Mouse (Mus musculus) limb, embryonic 13.5 days (tissue): ENCODE measurements around the gene Olfr968. TPM values are rescaled to one million over a fixed set of nuclear protein-coding genes. Genes with fewer than 3 reads are reported as not detected.

Source experiments
- ATAC-seq: fragments of 200-750 bp; cut with Nextera tagmentation; 2 replicates; pipeline ENCODE4 v1.8.0; 2017; ENCODE audit warnings: low read depth, moderate number of reproducible peaks, moderate TSS enrichment; ENCODE audit not compliant: low FRiP score
- H3K27ac ChIP-seq: fragments of 300-500 bp; sonication (generic); 2 replicates; pipeline ENCODE4 v1.5.1; 2015; ENCODE audit warnings: inconsistent platforms, mild to moderate bottlenecking, moderate library complexity
- H3K27me3 ChIP-seq: fragments of 300-500 bp; sonication (generic); 2 replicates; pipeline ENCODE4 v1.6.1; 2015; ENCODE audit warnings: mild to moderate bottlenecking, inconsistent platforms
- H3K36me3 ChIP-seq: fragments of 300-500 bp; sonication (generic); 2 replicates; pipeline ENCODE4 v1.6.1; 2015; ENCODE audit warnings: inconsistent platforms, mild to moderate bottlenecking, moderate library complexity
- H3K4me1 ChIP-seq: fragments of 300-500 bp; sonication (generic); 2 replicates; pipeline ENCODE4 v1.6.1; 2015; ENCODE audit warnings: inconsistent platforms
- H3K4me2 ChIP-seq: fragments of 300-500 bp; sonication (generic); replicated peaks from 2 replicates; pipeline ENCODE4 v1.6.1; 2015; ENCODE audit warnings: inconsistent platforms, mild to moderate bottlenecking, moderate library complexity
- H3K4me3 ChIP-seq: fragments of 300-500 bp; sonication (generic); 2 replicates; pipeline ENCODE4 v1.5.1; 2015; ENCODE audit warnings: moderate library complexity, mild to moderate bottlenecking, inconsistent platforms
- H3K9ac ChIP-seq: fragments of 300-500 bp; sonication (generic); 2 replicates; pipeline ENCODE4 v1.6.1; 2015; ENCODE audit warnings: mild to moderate bottlenecking, inconsistent platforms
- H3K9me3 ChIP-seq: fragments of 300-500 bp; sonication (generic); 2 replicates; pipeline ENCODE4 v1.6.1; 2016; ENCODE audit warnings: inconsistent platforms
- WGBS: fragments of 180-500 bp; shearing (Covaris S2); methylation state at CpG from one replicate; pipeline ENCODE4 v1.1.7; 2015; 5-methylcytosine and 5-hydroxymethylcytosine counted together
- polyA plus RNA-seq: library from polyadenylated mRNA; unstranded; fragments of >200 nt; fragmentation: Nextera tagmentation; extraction: Ambion mirVana; gene quantifications from 2 replicates; pipeline ENCODE4 v1.2.1, GENCODE M21; 2015

Gene Olfr968
- not detected in 2 replicates for polyA plus RNA-seq

DNA sequence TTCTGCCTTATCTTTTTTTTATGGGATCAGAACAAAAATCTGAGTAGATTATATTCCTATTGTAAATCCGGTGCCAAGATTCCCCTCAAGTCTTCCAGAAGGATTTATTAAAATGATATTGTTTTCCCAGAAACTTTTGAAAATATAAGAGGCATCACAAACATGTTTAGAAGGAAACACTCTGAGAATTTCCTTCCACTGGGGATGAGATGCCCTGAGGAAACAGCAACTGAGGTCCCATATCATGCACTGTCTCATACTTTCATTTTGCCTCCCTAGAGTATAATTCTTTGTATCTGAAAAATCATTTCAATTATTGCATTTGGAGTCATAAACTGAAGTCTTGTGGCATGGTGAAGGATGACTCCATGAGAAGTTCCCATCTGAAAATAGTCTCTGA is at the start of gene Olfr968:
Gene Olfr968 (minus strand): TSS at position 101 of the 400 bp plus-strand sequence.
- Histone ChIP-seq H3K36me3 (no peaks in the 10 kb centered on the region), H3K9ac (no peak within 1 kb of the TSS), H3K9me3 (no peaks in the 10 kb centered on the region), H3K4me1 (no peaks in the 10 kb centered on the region), H3K27me3 (no peaks in the 10 kb centered on the region), H3K4me2 (no peak within 1 kb of the TSS), H3K27ac (no peak within 1 kb of the TSS), H3K4me3 (no peak within 1 kb of the TSS)
- no peak for ATAC-seq
- WGBS: 87% methylated on average over 1 of the region's 1 CpGs

GRCm38 (mm10) chr9:39808560-39808959 is 25.5 kb upstream of the Olfr968 start, which contains the start of gene Olfr970:
Gene Olfr970 (plus strand): TSS chr9:39808860.
- ATAC-seq: no peak
- Histone ChIP-seq H3K36me3 (no peaks in the 10 kb centered on the region), H3K27me3 (no peaks in the 10 kb centered on the region), H3K27ac (no peak within 1 kb of the TSS), H3K9me3 (no peaks in the 10 kb centered on the region), H3K4me3 (no peak within 1 kb of the TSS), H3K9ac (no peak within 1 kb of the TSS), H3K4me1 (no peaks in the 10 kb centered on the region), H3K4me2 (no peak within 1 kb of the TSS)
- WGBS: 75% methylated on average over 4 of the region's 4 CpGs

DNA sequence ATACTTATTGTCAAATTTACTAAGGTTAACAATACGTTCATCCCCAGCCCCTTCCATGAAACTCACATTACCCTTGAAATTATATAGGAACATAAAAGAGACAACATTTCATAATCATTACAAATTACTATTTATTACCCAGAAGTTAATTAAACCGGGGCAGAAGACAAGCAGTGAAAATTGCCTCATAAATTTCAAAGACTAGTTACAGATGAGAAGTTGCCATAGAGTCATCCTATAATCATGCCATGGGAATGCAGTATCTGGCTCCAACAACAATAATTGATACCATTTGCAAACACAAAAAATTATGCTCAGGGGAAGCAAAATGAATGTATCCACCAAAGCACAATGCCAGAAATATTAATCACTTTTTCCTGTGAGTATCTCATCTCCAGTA is 7.5 kb upstream of the Olfr968 start, which contains the start of gene Olfr969:
Gene Olfr969 (plus strand): TSS at position 388 of the 400 bp plus-strand sequence.
- 48% methylated on average over 2 of the region's 2 CpGs for WGBS

DNA sequence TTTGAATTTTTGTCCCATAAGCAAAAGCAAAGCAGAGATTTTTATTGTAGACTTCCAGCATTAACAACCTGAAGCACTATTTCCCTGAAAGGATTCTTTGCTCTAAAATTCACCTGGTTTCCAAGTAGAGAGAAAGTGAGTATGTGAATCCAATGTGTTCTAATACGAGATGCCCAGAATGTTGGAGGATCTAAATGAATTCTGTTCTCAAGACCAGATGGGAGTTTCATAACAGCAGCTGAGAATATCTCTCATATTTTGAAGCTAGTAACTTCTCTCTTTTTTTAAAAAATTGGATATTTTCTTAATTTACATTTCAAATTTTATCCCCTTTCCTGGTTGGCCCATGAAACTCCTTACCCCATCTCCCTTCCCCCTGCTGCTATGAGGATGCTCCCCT is 36.6 kb downstream of the Olfr968 start:
- no peak for ATAC-seq
- Histone ChIP-seq H3K36me3 (no peaks in the 10 kb centered on the region), H3K27me3 (no peaks in the 10 kb centered on the region), H3K4me1 (no peaks in the 10 kb centered on the region), H3K9me3 (no peaks in the 10 kb centered on the region), H3K4me3 (no peak overlapping the region), H3K27ac (no peak overlapping the region), H3K9ac (no peak overlapping the region), H3K4me2 (no peak overlapping the region)
- 86% methylated on average over 1 of the region's 1 CpGs for WGBS

More for the DNA sequence above, 7.5 kb upstream of the Olfr968 start, which contains the start of gene Olfr969:
- no peak for ATAC-seq
- Histone ChIP-seq H3K9me3 (no peaks in the 10 kb centered on the region), H3K4me3 (no peak within 1 kb of the TSS), H3K9ac (no peak within 1 kb of the TSS), H3K36me3 (no peaks in the 10 kb centered on the region), H3K27ac (no peak within 1 kb of the TSS), H3K27me3 (no peaks in the 10 kb centered on the region), H3K4me2 (no peak within 1 kb of the TSS), H3K4me1 (no peaks in the 10 kb centered on the region)

- no peak within 1 kb of the TSS for H3K9ac ChIP-seq
- no peaks in the 10 kb centered on the region for H3K4me1 ChIP-seq
- no peak within 1 kb of the TSS for H3K27ac ChIP-seq
- no peak for ATAC-seq
- H3K27me3 ChIP-seq: no peaks in the 10 kb centered on the region
- no peak within 1 kb of the TSS for H3K4me3 ChIP-seq
- H3K9me3 ChIP-seq: no peaks in the 10 kb centered on the region
- no peaks in the 10 kb centered on the region for H3K36me3 ChIP-seq
- H3K4me2 ChIP-seq: no peak within 1 kb of the TSS
These were observed 37.1 kb downstream of the Olfr968 start, which contains the start of gene Olfr967 for GRCm38 (mm10) chr9:39745949-39746348. Gene Olfr967 (plus strand): TSS chr9:39746249.

DNA sequence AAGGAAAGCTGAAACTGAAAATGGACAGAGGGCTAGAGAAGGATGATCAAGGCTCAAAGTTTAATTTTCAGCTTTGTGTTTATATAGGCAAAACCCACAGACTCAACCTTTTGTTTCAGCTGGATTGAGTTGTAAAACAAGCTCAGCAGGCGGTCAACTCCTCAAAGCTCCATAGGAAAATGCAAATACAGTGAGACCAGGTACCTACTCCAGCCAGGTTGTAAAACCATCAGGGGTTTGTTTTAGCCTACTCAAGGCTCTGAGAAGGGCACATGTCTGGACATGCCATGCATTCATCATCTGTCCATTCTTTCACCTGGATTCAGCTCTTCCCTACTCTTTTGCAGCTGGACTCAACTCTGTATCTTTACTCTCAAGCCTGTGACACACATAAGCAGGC is 42.3 kb downstream of the Olfr968 start:
- Histone ChIP-seq H3K27me3 (no peaks in the 10 kb centered on the region), H3K4me2 (no peak overlapping the region), H3K4me1 (no peaks in the 10 kb centered on the region), H3K9me3 (no peaks in the 10 kb centered on the region), H3K27ac (no peak overlapping the region), H3K4me3 (no peak overlapping the region), H3K9ac (no peak overlapping the region), H3K36me3 (no peaks in the 10 kb centered on the region)
- ATAC-seq: no peak
- WGBS: 86% methylated on average over 1 of the region's 1 CpGs

GRCm38 (mm10) chr9:39730678-39731077 is 52.4 kb downstream of the Olfr968 start, which contains the start of gene Olfr150:
Gene Olfr150 (plus strand): TSS chr9:39730978.
- H3K27me3 ChIP-seq: no peaks in the 10 kb centered on the region
- H3K27ac ChIP-seq: no peak within 1 kb of the TSS
- H3K9ac ChIP-seq: no peak within 1 kb of the TSS
- no peaks in the 10 kb centered on the region for H3K4me1 ChIP-seq
- H3K36me3 ChIP-seq: no peaks in the 10 kb centered on the region
- no peak for ATAC-seq
- H3K4me2 ChIP-seq: no peak within 1 kb of the TSS
- H3K9me3 ChIP-seq: no peaks in the 10 kb centered on the region
- H3K4me3 ChIP-seq: no peak within 1 kb of the TSS

Other genes starting within 250 kb of the Olfr968 start
- gene Olfr958, start 229.2 kb downstream of the Olfr968 start, polyA plus RNA-seq: not detected in 2 replicates
- not detected in 2 replicates for gene Olfr959, start 207.7 kb downstream of the Olfr968 start, polyA plus RNA-seq
- gene AW551984, start 178.8 kb downstream of the Olfr968 start, polyA plus RNA-seq: 62.4 and 64.0 TPM in 2 replicates
- gene Olfr148, start 172.6 kb downstream of the Olfr968 start, polyA plus RNA-seq: not detected in 2 replicates
- gene Olfr960, start 161.9 kb downstream of the Olfr968 start, polyA plus RNA-seq: not detected in 2 replicates
- gene Olfr961, start 138.2 kb downstream of the Olfr968 start, polyA plus RNA-seq: not detected in 2 replicates
- gene Olfr963, start 116.0 kb downstream of the Olfr968 start, polyA plus RNA-seq: not detected in 2 replicates
- gene Olfr149, start 76.1 kb downstream of the Olfr968 start, polyA plus RNA-seq: not detected in 2 replicates
- gene Olfr965, start 71.9 kb downstream of the Olfr968 start, polyA plus RNA-seq: not detected in 2 replicates
- not detected in 2 replicates for gene Olfr150, start 52.3 kb downstream of the Olfr968 start, polyA plus RNA-seq
- not detected in 2 replicates for gene Olfr967, start 37.0 kb downstream of the Olfr968 start, polyA plus RNA-seq
- gene Olfr969, start 7.7 kb upstream of the Olfr968 start, polyA plus RNA-seq: not detected in 2 replicates
- gene Olfr970, start 25.6 kb upstream of the Olfr968 start, polyA plus RNA-seq: not detected in 2 replicates
- not detected in 2 replicates for gene Olfr971, start 53.6 kb upstream of the Olfr968 start, polyA plus RNA-seq
- not detected in 2 replicates for gene Olfr972, start 83.2 kb upstream of the Olfr968 start, polyA plus RNA-seq
- not detected in 2 replicates for gene Olfr229, start 124.1 kb upstream of the Olfr968 start, polyA plus RNA-seq
- not detected in 2 replicates for gene Olfr974, start 154.2 kb upstream of the Olfr968 start, polyA plus RNA-seq
- gene Olfr975, start 168.8 kb upstream of the Olfr968 start, polyA plus RNA-seq: not detected in 2 replicates
- gene Olfr976, start 177.9 kb upstream of the Olfr968 start, polyA plus RNA-seq: not detected in 2 replicates
- gene Olfr978, start 208.9 kb upstream of the Olfr968 start, polyA plus RNA-seq: not detected in 2 replicates
- not detected in 2 replicates for gene Olfr979, start 220.2 kb upstream of the Olfr968 start, polyA plus RNA-seq
- not detected in 2 replicates for gene Olfr980, start 226.3 kb upstream of the Olfr968 start, polyA plus RNA-seq
- gene Olfr981, start 238.2 kb upstream of the Olfr968 start, polyA plus RNA-seq: not detected in 2 replicates